Mouse (Mus musculus): ENCODE data around the gene Msi2. TPM values are rescaled to one million over a fixed set of nuclear protein-coding genes. Genes with fewer than 3 reads are reported as not detected.

Msi2 gene
- polyA plus RNA-seq, 1 experiment from 2014 or later, result 17.9 TPM

DNA sequence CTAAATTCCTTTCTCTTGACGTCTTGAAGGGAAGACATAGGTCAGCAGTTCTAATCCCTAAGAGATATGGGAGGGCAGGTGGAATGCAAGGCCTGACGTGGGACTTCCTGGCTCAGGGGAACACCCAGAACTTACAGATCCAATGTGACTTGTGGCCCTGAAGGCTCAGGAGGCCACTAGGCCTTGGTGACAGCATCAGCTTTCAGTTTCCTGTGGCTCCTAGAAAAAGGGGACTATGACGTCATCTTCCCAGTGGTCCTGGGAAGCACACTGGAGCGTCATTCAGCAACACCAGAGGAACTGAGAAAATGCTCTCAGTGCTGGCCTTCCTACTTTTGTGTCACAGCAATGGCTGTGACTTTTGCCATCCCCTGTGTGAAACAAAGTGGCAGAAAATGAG lies 427.1 kb downstream of the Msi2 start:
- 70% methylated on average over 4 of the region's 4 CpGs for WGBS
- H3K36me3 ChIP-seq (ENCODE audit: control insufficient read depth, insufficient read depth, low read length), result no peaks in the 10 kb centered on the region

More for the DNA sequence above, 427.1 kb downstream of the Msi2 start:
- H3K4me1 ChIP-seq (ENCODE audit: control insufficient read depth, insufficient read depth, low read length), result 0 out of 2 replicates have a peak, but pooled peaks cover 6% of the 10 kb centered on the region
- H3K4me3 ChIP-seq (ENCODE audit: low read depth, low read length), result no peak overlapping the region
- H3K9ac ChIP-seq (replicated peaks; ENCODE audit: low read depth, low read length), result no peak overlapping the region
- H3K27ac ChIP-seq (ENCODE audit: low read length), result no peak overlapping the region
- H3K27me3 ChIP-seq (ENCODE audit: control insufficient read depth, insufficient read depth, low read length), result 0 out of 2 replicates have a peak, but pooled peaks cover 4% of the 10 kb centered on the region
- H3K4me2 ChIP-seq (replicated peaks; ENCODE audit: low read depth, low read length), result no peak overlapping the region
- no peak for ATAC-seq (ENCODE audit: insufficient number of reproducible peaks, insufficient read depth, low FRiP score, low read depth)
- no peaks in the 10 kb centered on the region for H3K9me3 ChIP-seq (ENCODE audit: control insufficient read depth, low read depth, low read length)

Small RNA genes within 50 kb of the gene (microRNA-seq; reads per million reads assigned to microRNA genes)
- gene Mir378b, result not detected

Other genes with a start within 250 kb of the Msi2 start
- 20.6 and 23.9 TPM in 2 replicates for gene Akap1, start 146.1 kb upstream of the Msi2 start, polyA plus RNA-seq (2014; fragmentation: Nextera tagmentation; extraction: Ambion mirVana)
- 73.5 and 78.3 TPM in 2 replicates for gene Scpep1, start 237.0 kb upstream of the Msi2 start, polyA plus RNA-seq (2014; fragmentation: Nextera tagmentation; extraction: Ambion mirVana)
- not detected in 2 replicates for gene Elobl, start 248.4 kb upstream of the Msi2 start, polyA plus RNA-seq (2014; fragmentation: Nextera tagmentation; extraction: Ambion mirVana)

Measured in stomach, embryonic 14.5 days (tissue).